8 mouse cellular contexts compared by ENCODE assay signal in the genomic region with DNA sequence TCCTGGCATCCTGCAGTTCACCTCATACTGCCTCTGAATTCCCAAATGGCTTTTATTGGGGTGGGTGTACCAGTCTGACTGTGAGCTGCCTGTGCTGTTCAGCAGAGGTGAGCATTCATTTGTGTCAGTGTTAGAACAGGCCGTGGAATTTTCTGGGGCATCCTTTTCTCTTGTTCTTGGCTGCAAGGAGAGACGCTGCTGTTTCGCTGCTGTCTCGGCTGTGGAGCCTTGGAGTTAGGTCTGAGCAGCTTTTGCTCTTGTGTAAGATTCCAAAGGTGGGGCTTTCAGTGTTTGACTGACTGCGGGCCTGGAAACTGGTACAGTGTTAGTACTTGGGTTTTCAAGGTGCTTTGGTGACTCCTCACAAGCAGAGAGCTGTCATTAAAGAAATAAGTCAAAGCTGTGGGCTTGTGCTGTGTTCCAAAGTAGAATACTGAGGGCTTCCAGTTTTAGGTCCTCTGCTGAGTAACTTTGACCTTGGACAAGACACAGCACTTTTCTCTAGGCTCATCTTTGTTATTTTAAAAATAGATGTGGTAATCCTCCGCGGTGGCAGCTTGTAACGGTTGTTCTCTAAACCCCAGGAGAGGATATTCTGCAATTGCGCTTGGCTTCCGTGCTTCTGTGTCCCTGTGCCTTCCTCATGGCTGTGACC. TPM values are rescaled to one million over a fixed set of nuclear protein-coding genes. Genes with fewer than 3 reads are reported as not detected.
DNase-seq lines count a peak whose midpoint lies in the region; ATAC-seq and TF ChIP-seq lines count a peak whose summit lies in the region.

No protein-coding gene starts in this region.

- no peak for TF ChIP-seq EP300 in lung, postnatal 0 days (IDR thresholded peaks at IDR 0.05)

- no peak for ATAC-seq in lung, postnatal 0 days
- ATAC-seq in hindbrain, embryonic 15.5 days (ENCODE audit: low FRiP score, low read depth), result no peak
- no peak for ATAC-seq in midbrain, embryonic 14.5 days (ENCODE audit: low FRiP score, low TSS enrichment)

- peak overlapping the region; percentile 10 for H3K4me3 ChIP-seq in lung, postnatal 0 days (ENCODE audit: low read depth, low read length)
- 0 out of 2 replicates have a peak overlapping the region, but pooled peaks have one; percentile 15 for H3K4me3 ChIP-seq in embryonic fibroblast, embryonic 13.5 days (ENCODE audit: insufficient read depth, low read length)
- H3K4me3 ChIP-seq in hindbrain, embryonic 15.5 days, result peak overlapping the region; percentile 81
- peak overlapping the region; percentile 97 for H3K4me3 ChIP-seq in midbrain, embryonic 14.5 days (replicated peaks; ENCODE audit: low read depth, low read length)

- WGBS in lung, postnatal 0 days, result 48% methylated on average over 10 of the region's 10 CpGs
- 32% methylated on average over 10 of the region's 10 CpGs for WGBS in hindbrain, embryonic 15.5 days
- WGBS in midbrain, embryonic 14.5 days, result 36% methylated on average over 10 of the region's 10 CpGs

- H3K27ac ChIP-seq in lung, postnatal 0 days (ENCODE audit: low read length), result no peak overlapping the region
- H3K27ac ChIP-seq in embryonic fibroblast, embryonic 13.5 days (ENCODE audit: insufficient read depth, low read length), result no peak overlapping the region
- peak overlapping the region; percentile 30 for H3K27ac ChIP-seq in hindbrain, embryonic 15.5 days (replicated peaks)
- 0 out of 2 replicates have a peak overlapping the region, but pooled peaks have one; percentile 8 for H3K27ac ChIP-seq in midbrain, embryonic 14.5 days (replicated peaks; ENCODE audit: low read depth, low read length)

- H3K9me3 ChIP-seq in lung, postnatal 0 days (ENCODE audit: low read length), result no peaks in the 10 kb centered on the region
- no peaks in the 10 kb centered on the region for H3K9me3 ChIP-seq in hindbrain, embryonic 15.5 days
- no peaks in the 10 kb centered on the region for H3K9me3 ChIP-seq in midbrain, embryonic 14.5 days (ENCODE audit: control insufficient read depth, low read length)

- no peak for TF ChIP-seq CTCF in lung, postnatal 0 days (IDR thresholded peaks at IDR 0.05)
- TF ChIP-seq CTCF in embryonic fibroblast, embryonic 13.5 days (IDR thresholded peaks at IDR 0.05; ENCODE audit: borderline replicate concordance, insufficient read depth, low read length), result no peak

- H3K27me3 ChIP-seq in lung, postnatal 0 days (replicated peaks; ENCODE audit: insufficient read depth, low read length), result no peaks in the 10 kb centered on the region
- H3K27me3 ChIP-seq in hindbrain, embryonic 15.5 days, result no peaks in the 10 kb centered on the region
- no peaks in the 10 kb centered on the region for H3K27me3 ChIP-seq in midbrain, embryonic 14.5 days (ENCODE audit: control insufficient read depth, insufficient read depth, low read length)

- no peaks in the 10 kb centered on the region for H3K36me3 ChIP-seq in lung, postnatal 0 days (ENCODE audit: insufficient read depth, low read length)
- no peaks in the 10 kb centered on the region for H3K36me3 ChIP-seq in hindbrain, embryonic 15.5 days
- 0 out of 2 replicates have a peak, but pooled peaks cover 2% of the 10 kb centered on the region for H3K36me3 ChIP-seq in midbrain, embryonic 14.5 days (ENCODE audit: control insufficient read depth, insufficient read depth, low read length)

- H3K4me1 ChIP-seq in lung, postnatal 0 days (ENCODE audit: insufficient read depth, low read depth, low read length), result peaks cover 10% of the 10 kb centered on the region
- peaks cover 7% of the 10 kb centered on the region for H3K4me1 ChIP-seq in embryonic fibroblast, embryonic 13.5 days (ENCODE audit: control insufficient read depth, insufficient read depth, low read length)
- H3K4me1 ChIP-seq in hindbrain, embryonic 15.5 days (replicated peaks), result peaks cover 49% of the 10 kb centered on the region
- H3K4me1 ChIP-seq in midbrain, embryonic 14.5 days (ENCODE audit: control insufficient read depth, insufficient read depth, low read length), result peaks cover 35% of the 10 kb centered on the region

- H3K9ac ChIP-seq in lung, postnatal 0 days (replicated peaks; ENCODE audit: low read depth), result no peak overlapping the region
- peak overlapping the region; percentile 97 for H3K9ac ChIP-seq in hindbrain, embryonic 15.5 days
- H3K9ac ChIP-seq in midbrain, embryonic 14.5 days (replicated peaks; ENCODE audit: low read length), result peak overlapping the region; percentile 49

- DNase-seq in lung, postnatal 0 days (ENCODE audit: low spot score), result peak; percentile 31
- no peak for DNase-seq in lung, postnatal 10 days
- DNase-seq in midbrain, embryonic 14.5 days, result peak; percentile 28
- no peak for DNase-seq in testis, postnatal 10 days (ENCODE audit: low spot score)
- DNase-seq in embryo, embryonic 10 days (ENCODE audit: low spot score), result no peak
- DNase-seq in spleen, postnatal 10 days (ENCODE audit: low spot score in 2 of 2), result no peak

- TF ChIP-seq POLR2A in embryonic fibroblast, embryonic 13.5 days (IDR thresholded peaks at IDR 0.05; ENCODE audit: low read depth, low read length), result no peak

- H3K4me2 ChIP-seq in lung, postnatal 0 days (replicated peaks; ENCODE audit: low read depth, low read length), result peak overlapping the region; percentile 32
- peak overlapping the region; percentile 93 for H3K4me2 ChIP-seq in hindbrain, embryonic 15.5 days
- H3K4me2 ChIP-seq in midbrain, embryonic 14.5 days (ENCODE audit: low read length), result peak overlapping the region; percentile 95

RNA-seq across cellular contexts. Expression of a gene that starts 3.7 kb away (rescaled TPM):
- 24.5 and 31.6 TPM in 2 replicates for polyA plus RNA-seq in lung, postnatal 0 days (2015; fragmentation: Nextera tagmentation; extraction: Ambion mirVana)
- polyA plus RNA-seq in embryonic fibroblast, embryonic 13.5 days (2011; ENCODE audit: insufficient read length, low read depth, missing spikeins), result 37.5 and 43.8 TPM in 2 replicates
- 102 and 106 TPM in 2 replicates for polyA plus RNA-seq in hindbrain, embryonic 15.5 days (2015; fragmentation: Nextera tagmentation; extraction: Ambion mirVana)
- 99.2 and 108 TPM in 2 replicates for polyA plus RNA-seq in midbrain, embryonic 14.5 days (2014; fragmentation: Nextera tagmentation; extraction: Ambion mirVana)

RNA-seq across cellular contexts. Expression of a gene that starts 17.7 kb away (rescaled TPM):
- polyA plus RNA-seq in lung, postnatal 0 days (2015; fragmentation: Nextera tagmentation; extraction: Ambion mirVana), result 2.3 and 2.9 TPM in 2 replicates
- polyA plus RNA-seq in embryonic fibroblast, embryonic 13.5 days (2011; ENCODE audit: insufficient read length, low read depth, missing spikeins), result 10.2 and 10.9 TPM in 2 replicates
- polyA plus RNA-seq in hindbrain, embryonic 15.5 days (2015; fragmentation: Nextera tagmentation; extraction: Ambion mirVana), result 7.3 and 8.1 TPM in 2 replicates
- polyA plus RNA-seq in midbrain, embryonic 14.5 days (2014; fragmentation: Nextera tagmentation; extraction: Ambion mirVana), result 5.4 and 5.9 TPM in 2 replicates

Comparison
In these comparisons a context has a peak if more than half of its experiments do, and no peak if none do; other contexts are left out.
1. DNase-seq: peak in lung, postnatal 0 days (single experiment) and midbrain, embryonic 14.5 days (single experiment); none in lung, postnatal 10 days (single experiment), testis, postnatal 10 days (single experiment), embryo, embryonic 10 days (single experiment) and spleen, postnatal 10 days (0 of 2).
2. H3K27ac ChIP-seq: peak in hindbrain, embryonic 15.5 days (single experiment) and midbrain, embryonic 14.5 days (single experiment); none in lung, postnatal 0 days (single experiment) and embryonic fibroblast, embryonic 13.5 days (single experiment).
3. H3K4me2 ChIP-seq: peak in every context shown above with its lines; median percentile 95 in midbrain, embryonic 14.5 days; 93 in hindbrain, embryonic 15.5 days; 32 in lung, postnatal 0 days.
4. H3K4me3 ChIP-seq: peak in every context shown above with its lines; median percentile 97 in midbrain, embryonic 14.5 days; 81 in hindbrain, embryonic 15.5 days; 15 in embryonic fibroblast, embryonic 13.5 days; 10 in lung, postnatal 0 days.